Mouse (Mus musculus): Measurements from ENCODE around the gene Cd7. TPM values are rescaled to one million over a fixed set of nuclear protein-coding genes. Genes with fewer than 3 reads are reported as not detected.
"Not testable (repeated sequence)": the region's sequence is repeated elsewhere in the genome, so short reads cannot be mapped to it uniquely, and the experiment has no call there.

Gene Cd7
- polyA plus RNA-seq (2014; fragmentation: Nextera tagmentation; extraction: Ambion mirVana): 0.24 TPM in 1 of 2 replicates, not detected in the other

- Histone ChIP-seq H3K9me3 (ENCODE audit: control insufficient read depth, low read length) (no peaks in the 10 kb centered on the region), H3K4me1 (replicated peaks; ENCODE audit: control insufficient read depth, insufficient read depth, low read length) (no peaks in the 10 kb centered on the region), H3K4me3 (replicated peaks; ENCODE audit: low read length) (no peak within 1 kb of the TSS), H3K27ac (no peak within 1 kb of the TSS), H3K9ac (no peak within 1 kb of the TSS), H3K27me3 (ENCODE audit: control insufficient read depth, insufficient read depth, low read length) (no peaks in the 10 kb centered on the region), H3K4me2 (replicated peaks) (no peak within 1 kb of the TSS), H3K36me3 (replicated peaks; ENCODE audit: control insufficient read depth, insufficient read depth) (no peaks in the 10 kb centered on the region)
- 84% methylated on average over 5 of the region's 5 CpGs for WGBS
- no peak for ATAC-seq (ENCODE audit: low FRiP score)
- no peak for DNase-seq (ENCODE audit: low spot score)
These were observed at the start of gene Cd7 for GRCm38 (mm10) chr11:121039302-121039701. TSS of gene Cd7 (minus strand) at chr11:121039418.

DNA sequence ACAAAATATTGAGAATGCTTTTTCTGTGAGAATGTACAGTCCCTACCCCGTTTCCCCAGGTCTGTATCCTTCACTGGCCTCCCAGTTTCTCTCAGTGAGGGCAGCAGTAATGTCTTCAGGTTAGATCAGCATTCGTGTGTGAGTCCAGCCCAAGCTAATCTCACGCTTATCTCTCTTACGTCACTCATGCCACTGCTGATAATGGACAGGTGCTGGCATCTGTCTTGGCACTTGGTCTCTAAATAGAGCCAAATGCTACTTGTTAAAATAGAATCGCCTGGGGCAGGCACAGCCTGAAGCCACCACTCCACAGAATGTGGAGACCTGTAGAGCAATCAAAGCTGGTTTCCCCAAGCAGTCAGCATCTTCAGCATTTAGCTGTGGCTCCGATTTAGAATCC lies 49.8 kb upstream of the Cd7 start:
- Histone ChIP-seq H3K27ac (no peak overlapping the region), H3K4me2 (replicated peaks) (no peak overlapping the region), H3K4me1 (replicated peaks; ENCODE audit: control insufficient read depth, insufficient read depth, low read length) (no peaks in the 10 kb centered on the region), H3K36me3 (replicated peaks; ENCODE audit: control insufficient read depth, insufficient read depth) (no peaks in the 10 kb centered on the region), H3K27me3 (ENCODE audit: control insufficient read depth, insufficient read depth, low read length) (no peaks in the 10 kb centered on the region), H3K9ac (no peak overlapping the region), H3K9me3 (ENCODE audit: control insufficient read depth, low read length) (no peaks in the 10 kb centered on the region), H3K4me3 (replicated peaks; ENCODE audit: low read length) (no peak overlapping the region)
- ATAC-seq (ENCODE audit: low FRiP score) (no peak), DNase-seq (ENCODE audit: low spot score) (no peak)
- WGBS: 77% methylated on average over 6 of the region's 6 CpGs

DNA sequence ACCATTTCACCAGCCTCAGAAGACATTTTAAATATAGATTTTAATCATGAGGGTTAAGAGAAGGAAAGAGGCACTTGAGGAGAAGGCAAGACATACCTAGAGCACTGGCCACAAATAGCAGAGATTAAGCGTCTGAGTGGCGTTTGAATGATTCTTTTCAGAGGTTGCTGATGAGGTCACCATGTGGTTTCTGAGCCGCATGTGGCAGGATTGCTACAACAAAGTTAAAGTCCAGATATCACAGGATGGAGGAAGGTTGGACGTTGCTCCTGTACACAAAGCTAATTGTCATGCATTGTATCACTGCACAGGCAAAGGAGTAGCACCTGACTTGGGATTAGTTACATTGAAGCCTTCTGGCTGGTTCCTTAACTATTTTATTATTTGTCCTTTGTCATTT lies 47.1 kb upstream of the Cd7 start:
- Histone ChIP-seq H3K4me3 (replicated peaks; ENCODE audit: low read length) (no peak overlapping the region), H3K36me3 (replicated peaks; ENCODE audit: control insufficient read depth, insufficient read depth) (no peaks in the 10 kb centered on the region), H3K4me2 (replicated peaks) (no peak overlapping the region), H3K9me3 (ENCODE audit: control insufficient read depth, low read length) (no peaks in the 10 kb centered on the region), H3K27ac (no peak overlapping the region), H3K4me1 (replicated peaks; ENCODE audit: control insufficient read depth, insufficient read depth, low read length) (no peaks in the 10 kb centered on the region), H3K9ac (no peak overlapping the region), H3K27me3 (ENCODE audit: control insufficient read depth, insufficient read depth, low read length) (no peaks in the 10 kb centered on the region)
- DNase-seq (ENCODE audit: low spot score): no peak
- no peak for ATAC-seq (ENCODE audit: low FRiP score)
- 71% methylated on average over 4 of the region's 4 CpGs for WGBS

- H3K4me2 ChIP-seq (replicated peaks): no peak overlapping the region
- no peaks in the 10 kb centered on the region for H3K27me3 ChIP-seq (ENCODE audit: control insufficient read depth, insufficient read depth, low read length)
- no peak overlapping the region for H3K9ac ChIP-seq
- H3K36me3 ChIP-seq (replicated peaks; ENCODE audit: control insufficient read depth, insufficient read depth): no peaks in the 10 kb centered on the region
- H3K4me3 ChIP-seq (replicated peaks; ENCODE audit: low read length): no peak overlapping the region
- ATAC-seq (ENCODE audit: low FRiP score): no peak
- H3K27ac ChIP-seq: no peak overlapping the region
- no peak for DNase-seq (ENCODE audit: low spot score)
- 79% methylated on average over 5 of the region's 5 CpGs for WGBS
- no peaks in the 10 kb centered on the region for H3K4me1 ChIP-seq (replicated peaks; ENCODE audit: control insufficient read depth, insufficient read depth, low read length)
- H3K9me3 ChIP-seq (ENCODE audit: control insufficient read depth, low read length): no peaks in the 10 kb centered on the region
These were observed 46.0 kb upstream of the Cd7 start for GRCm38 (mm10) chr11:121085181-121085580.

GRCm38 (mm10) chr11:121082857-121083500 lies 43.8 kb upstream of the Cd7 start:
- 86% methylated on average over 6 of the region's 6 CpGs for WGBS
- Histone ChIP-seq H3K36me3 (replicated peaks; ENCODE audit: control insufficient read depth, insufficient read depth) (no peaks in the 10 kb centered on the region), H3K27ac (no peak overlapping the region), H3K27me3 (ENCODE audit: control insufficient read depth, insufficient read depth, low read length) (no peaks in the 10 kb centered on the region), H3K9ac (no peak overlapping the region), H3K4me1 (replicated peaks; ENCODE audit: control insufficient read depth, insufficient read depth, low read length) (no peaks in the 10 kb centered on the region), H3K9me3 (ENCODE audit: control insufficient read depth, low read length) (no peaks in the 10 kb centered on the region), H3K4me2 (replicated peaks) (no peak overlapping the region), H3K4me3 (replicated peaks; ENCODE audit: low read length) (no peak overlapping the region)
- ATAC-seq (ENCODE audit: low FRiP score) (no peak), DNase-seq (ENCODE audit: low spot score) (no peak)

DNA sequence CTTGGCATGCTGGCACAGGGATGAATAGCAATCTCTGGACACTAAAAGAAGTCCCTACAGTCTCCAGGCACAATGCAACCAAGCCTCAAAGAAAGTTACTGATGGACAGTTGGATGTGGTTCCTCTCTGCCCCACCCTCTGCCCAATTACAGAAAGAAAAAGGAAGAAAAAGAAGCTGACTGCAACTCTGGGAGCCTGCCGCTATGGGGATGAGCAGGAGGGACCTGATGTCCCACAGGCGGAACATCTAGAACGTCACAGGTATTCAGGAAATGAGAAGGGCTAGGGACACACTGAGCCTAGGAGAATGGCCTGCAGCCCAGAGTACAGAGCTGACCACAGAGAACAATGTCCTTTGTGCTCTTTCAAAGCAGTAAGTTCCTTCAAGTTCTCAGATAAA lies 43.0 kb upstream of the Cd7 start:
- no peaks in the 10 kb centered on the region for H3K4me1 ChIP-seq (replicated peaks; ENCODE audit: control insufficient read depth, insufficient read depth, low read length)
- DNase-seq (ENCODE audit: low spot score) (no peak), ATAC-seq (ENCODE audit: low FRiP score) (no peak)
- WGBS: 77% methylated on average over 3 of the region's 3 CpGs
- no peaks in the 10 kb centered on the region for H3K27me3 ChIP-seq (ENCODE audit: control insufficient read depth, insufficient read depth, low read length)
- H3K36me3 ChIP-seq (replicated peaks; ENCODE audit: control insufficient read depth, insufficient read depth): no peaks in the 10 kb centered on the region
- H3K4me2 ChIP-seq (replicated peaks): no peak overlapping the region
- no peaks in the 10 kb centered on the region for H3K9me3 ChIP-seq (ENCODE audit: control insufficient read depth, low read length)
- no peak overlapping the region for H3K4me3 ChIP-seq (replicated peaks; ENCODE audit: low read length)
- no peak overlapping the region for H3K9ac ChIP-seq
- no peak overlapping the region for H3K27ac ChIP-seq

DNA sequence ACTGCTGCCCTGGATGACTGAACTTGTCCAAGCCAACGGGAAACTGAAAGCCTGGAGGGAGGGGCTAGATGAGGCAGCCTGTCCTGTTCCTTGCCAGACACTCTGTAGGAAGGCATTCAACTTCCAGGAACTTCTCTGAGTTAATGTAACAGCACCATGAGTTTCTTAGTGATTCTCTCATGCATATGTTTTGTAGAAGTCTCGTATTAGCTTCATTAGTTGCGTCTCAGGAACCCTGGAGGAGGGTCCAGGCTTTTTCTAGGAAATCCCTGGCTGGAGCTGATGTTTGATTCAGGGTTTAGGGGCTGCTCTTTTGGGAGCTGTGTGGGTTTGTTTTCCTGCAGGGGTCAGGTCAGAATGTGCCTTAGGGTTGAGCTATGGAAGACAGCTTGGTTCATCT lies 41.9 kb upstream of the Cd7 start, which contains the start of gene Sectm1a:
Gene Sectm1a, minus strand, starts transcription at position 101 of the 400 bp plus-strand sequence.
- DNase-seq (ENCODE audit: low spot score) (no peak), ATAC-seq (ENCODE audit: low FRiP score) (no peak)
- H3K9me3 ChIP-seq (ENCODE audit: control insufficient read depth, low read length): no peaks in the 10 kb centered on the region
- no peak within 1 kb of the TSS for H3K9ac ChIP-seq
- no peaks in the 10 kb centered on the region for H3K27me3 ChIP-seq (ENCODE audit: control insufficient read depth, insufficient read depth, low read length)
- H3K4me3 ChIP-seq (replicated peaks; ENCODE audit: low read length): no peak within 1 kb of the TSS
- 81% methylated on average over 3 of the region's 3 CpGs for WGBS
- no peaks in the 10 kb centered on the region for H3K4me1 ChIP-seq (replicated peaks; ENCODE audit: control insufficient read depth, insufficient read depth, low read length)
- H3K4me2 ChIP-seq (replicated peaks): no peak within 1 kb of the TSS
- H3K36me3 ChIP-seq (replicated peaks; ENCODE audit: control insufficient read depth, insufficient read depth): no peaks in the 10 kb centered on the region
- H3K27ac ChIP-seq: no peak within 1 kb of the TSS

DNA sequence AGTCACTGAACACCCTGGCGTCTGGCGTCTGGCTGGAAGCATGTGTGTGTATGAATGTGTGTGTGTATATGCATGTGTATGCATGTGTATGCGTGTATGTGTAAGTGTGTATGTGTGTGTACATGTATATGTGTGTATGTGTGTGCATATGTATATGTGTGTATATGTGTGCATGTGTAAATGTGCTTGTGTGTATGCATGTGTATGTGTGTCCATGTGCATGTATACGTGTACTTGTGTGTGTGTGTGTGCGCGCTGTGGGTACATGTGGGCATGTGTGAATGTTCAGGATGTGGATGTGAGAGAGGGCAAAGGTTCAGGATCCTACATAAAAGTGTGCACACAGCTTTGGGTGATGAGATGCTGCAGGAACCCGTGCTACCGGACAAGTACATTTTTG lies 41.1 kb upstream of the Cd7 start:
- ATAC-seq (ENCODE audit: low FRiP score): no peak
- Histone ChIP-seq H3K9ac (no peak overlapping the region), H3K36me3 (replicated peaks; ENCODE audit: control insufficient read depth, insufficient read depth) (no peaks in the 10 kb centered on the region), H3K4me1 (replicated peaks; ENCODE audit: control insufficient read depth, insufficient read depth, low read length) (no peaks in the 10 kb centered on the region), H3K4me3 (replicated peaks; ENCODE audit: low read length) (no peak overlapping the region), H3K27me3 (ENCODE audit: control insufficient read depth, insufficient read depth, low read length) (no peaks in the 10 kb centered on the region), H3K4me2 (replicated peaks) (no peak overlapping the region), H3K27ac (no peak overlapping the region), H3K9me3 (ENCODE audit: control insufficient read depth, low read length) (no peaks in the 10 kb centered on the region)
- WGBS: 94% methylated on average over 8 of the region's 8 CpGs
- no peak for DNase-seq (ENCODE audit: low spot score)

- no peak overlapping the region for H3K27ac ChIP-seq
- no peaks in the 10 kb centered on the region for H3K9me3 ChIP-seq (ENCODE audit: control insufficient read depth, low read length)
- WGBS: 75% methylated on average over 5 of the region's 5 CpGs
- H3K4me1 ChIP-seq (replicated peaks; ENCODE audit: control insufficient read depth, insufficient read depth, low read length): no peaks in the 10 kb centered on the region
- no peaks in the 10 kb centered on the region for H3K27me3 ChIP-seq (ENCODE audit: control insufficient read depth, insufficient read depth, low read length)
- H3K4me3 ChIP-seq (replicated peaks; ENCODE audit: low read length): no peak overlapping the region
- H3K9ac ChIP-seq: no peak overlapping the region
- DNase-seq (ENCODE audit: low spot score) (no peak), ATAC-seq (ENCODE audit: low FRiP score) (no peak)
- H3K4me2 ChIP-seq (replicated peaks): no peak overlapping the region
- no peaks in the 10 kb centered on the region for H3K36me3 ChIP-seq (replicated peaks; ENCODE audit: control insufficient read depth, insufficient read depth)
These were observed 36.4 kb upstream of the Cd7 start for GRCm38 (mm10) chr11:121075655-121076054.

DNA sequence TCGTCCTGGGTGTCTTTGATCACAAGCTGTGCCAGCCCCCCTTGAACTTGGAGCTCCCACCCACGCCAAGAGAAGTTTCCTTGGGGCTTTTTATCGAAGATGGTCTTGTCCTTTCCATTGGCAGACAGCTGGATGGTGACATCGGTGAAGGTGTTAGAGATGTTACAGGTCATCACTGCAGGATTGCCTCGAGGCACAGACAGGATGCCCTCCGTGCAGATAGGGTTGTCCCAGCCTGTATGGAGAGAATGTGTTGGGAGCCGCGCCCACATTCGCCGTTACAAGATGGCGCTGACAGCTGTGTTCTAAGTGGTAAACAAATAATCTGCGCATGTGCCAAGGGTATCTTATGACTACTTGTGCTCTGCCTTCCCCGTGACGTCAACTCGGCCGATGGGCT lies 30.4 kb upstream of the Cd7 start:
- not testable (repeated sequence) for ATAC-seq (ENCODE audit: low FRiP score)

More for the DNA sequence above, 30.4 kb upstream of the Cd7 start:
- not testable (repeated sequence) for DNase-seq (ENCODE audit: low spot score); H3K27ac ChIP-seq; H3K4me3 ChIP-seq (replicated peaks; ENCODE audit: low read length); H3K27me3 ChIP-seq (ENCODE audit: control insufficient read depth, insufficient read depth, low read length); H3K9me3 ChIP-seq (ENCODE audit: control insufficient read depth, low read length); H3K9ac ChIP-seq; H3K4me2 ChIP-seq (replicated peaks); H3K4me1 ChIP-seq (replicated peaks; ENCODE audit: control insufficient read depth, insufficient read depth, low read length); H3K36me3 ChIP-seq (replicated peaks; ENCODE audit: control insufficient read depth, insufficient read depth)
- WGBS: 94% methylated on average over 11 of the region's 16 CpGs

Measured in hindbrain, embryonic 14.5 days (tissue).